Mouse (Mus musculus) megakaryocyte, embryonic 14.5 days (primary cell): ENCODE results near the gene Cdca7l. TPM values are rescaled to one million over a fixed set of nuclear protein-coding genes. Genes with fewer than 3 reads are reported as not detected.

Source experiments
- H3K27me3 ChIP-seq: replicated peaks from 2 replicates; pipeline ENCODE3; 2012; ENCODE audit warnings: inconsistent platforms
- H3K36me3 ChIP-seq: replicated peaks from 2 replicates; pipeline ENCODE3; 2012; ENCODE audit warnings: low read length, inconsistent platforms, mixed read lengths
- H3K4me1 ChIP-seq: 2 replicates; pipeline ENCODE4 v1.6.1; 2012; ENCODE audit warnings: inconsistent platforms
- H3K4me3 ChIP-seq: replicated peaks from 2 replicates; pipeline ENCODE3; 2012; ENCODE audit warnings: moderate library complexity, mild to moderate bottlenecking, inconsistent platforms
- H3K9me3 ChIP-seq: 2 replicates; pipeline ENCODE4 v1.6.1; 2012; ENCODE audit warnings: inconsistent platforms
- FLI1 ChIP-seq: IDR thresholded peaks from 2 replicates; pipeline ENCODE4 v1.6.1; 2012; ENCODE audit warnings: low read length, inconsistent platforms, mixed read lengths
- GATA1 ChIP-seq: IDR thresholded peaks from 3 replicates; pipeline ENCODE4 v1.6.1; 2012; ENCODE audit warnings: mixed read lengths, low read length, inconsistent platforms, borderline replicate concordance
- polyA plus RNA-seq: library from polyadenylated mRNA; stranded (reverse); fragments of >175 nt; gene quantifications from 2 replicates; pipeline ENCODE4 v1.2.3, GENCODE M21; 2012; ENCODE audit warnings: low replicate concordance; ENCODE audit not compliant: insufficient read depth

Gene Cdca7l
- polyA plus RNA-seq, 1 experiment = 4.1 TPM

DNA sequence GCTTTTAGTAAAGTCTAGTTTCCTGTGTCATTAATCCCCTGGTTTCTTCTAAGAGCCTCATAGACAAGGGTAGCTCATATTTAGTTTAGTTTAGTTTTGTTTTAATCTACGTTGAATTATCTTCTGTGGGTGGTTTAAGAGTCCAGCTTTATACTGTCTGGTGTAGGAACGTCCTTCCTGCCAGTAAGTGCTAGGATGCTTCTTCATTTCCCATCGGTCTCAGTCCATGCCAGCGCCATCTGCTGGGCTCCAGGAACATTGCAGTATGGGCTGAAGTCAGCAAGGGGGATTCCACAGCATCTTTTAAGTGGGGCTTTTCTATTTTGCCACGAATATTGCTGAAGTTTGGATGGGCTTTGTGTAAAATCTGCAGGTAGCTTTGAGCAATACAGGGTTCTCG lies 49.2 kb downstream of the Cdca7l start:
- H3K4me3 ChIP-seq = no peak overlapping the region
- TF ChIP-seq FLI1 = no peak
- TF ChIP-seq GATA1 = no peak
- no peaks in the 10 kb centered on the region for H3K27me3 ChIP-seq
- H3K36me3 ChIP-seq = peaks cover 22% of the 10 kb centered on the region
- no peaks in the 10 kb centered on the region for H3K9me3 ChIP-seq
- peaks cover 20% of the 10 kb centered on the region for H3K4me1 ChIP-seq

- Histone ChIP-seq H3K9me3 (no peaks in the 10 kb centered on the region), H3K4me3 (no peak overlapping the region), H3K27me3 (no peaks in the 10 kb centered on the region), H3K36me3 (peaks cover 3% of the 10 kb centered on the region), H3K4me1 (peaks cover 17% of the 10 kb centered on the region)
- TF ChIP-seq FLI1 = no peak
- no peak for TF ChIP-seq GATA1
Measured at GRCm38 (mm10) chr12:117857023-117857422, 52.9 kb downstream of the Cdca7l start.

- no peaks in the 10 kb centered on the region for H3K9me3 ChIP-seq
- peaks cover 12% of the 10 kb centered on the region for H3K4me1 ChIP-seq
- TF ChIP-seq FLI1 = no peak
- no peaks in the 10 kb centered on the region for H3K27me3 ChIP-seq
- no peak overlapping the region for H3K4me3 ChIP-seq
- H3K36me3 ChIP-seq = peaks cover 3% of the 10 kb centered on the region
Measured at GRCm38 (mm10) chr12:117857884-117858283, 53.8 kb downstream of the Cdca7l start.

DNA sequence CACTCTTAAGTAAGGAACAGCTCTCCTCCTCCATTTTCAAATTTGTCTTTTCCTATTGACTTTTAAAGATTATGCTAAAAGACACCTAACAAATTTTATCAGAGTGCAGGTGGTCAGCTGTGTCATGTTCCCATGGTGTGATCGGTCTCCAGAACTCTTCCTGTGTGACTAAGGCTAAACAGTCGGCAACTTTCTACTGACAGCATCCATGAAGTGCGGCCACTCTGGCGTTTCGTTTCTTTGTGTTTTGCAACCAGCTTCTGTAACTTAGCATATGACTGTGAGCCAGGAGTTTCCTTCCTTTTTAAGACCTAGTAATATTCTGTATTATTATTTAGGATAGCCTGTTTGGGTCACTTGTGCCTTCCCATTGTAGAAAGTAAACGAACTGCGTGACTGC lies 56.8 kb downstream of the Cdca7l start:
- Histone ChIP-seq H3K4me3 (no peak overlapping the region), H3K36me3 (peaks cover 14% of the 10 kb centered on the region), H3K27me3 (no peaks in the 10 kb centered on the region), H3K9me3 (no peaks in the 10 kb centered on the region), H3K4me1 (peaks cover 6% of the 10 kb centered on the region)
- TF ChIP-seq FLI1 (no peak), GATA1 (no peak)

GRCm38 (mm10) chr12:117861249-117861648 lies 57.2 kb downstream of the Cdca7l start:
- TF ChIP-seq GATA1 (no peak), FLI1 (no peak)
- H3K4me3 ChIP-seq = no peak overlapping the region
- H3K36me3 ChIP-seq = peaks cover 18% of the 10 kb centered on the region
- H3K4me1 ChIP-seq = peaks cover 7% of the 10 kb centered on the region
- H3K27me3 ChIP-seq = no peaks in the 10 kb centered on the region
- H3K9me3 ChIP-seq = no peaks in the 10 kb centered on the region

GRCm38 (mm10) chr12:117862655-117863054 lies 58.6 kb downstream of the Cdca7l start:
- Histone ChIP-seq H3K9me3 (no peaks in the 10 kb centered on the region), H3K4me3 (no peak overlapping the region), H3K4me1 (peaks cover 21% of the 10 kb centered on the region), H3K36me3 (peaks cover 30% of the 10 kb centered on the region), H3K27me3 (no peaks in the 10 kb centered on the region)
- TF ChIP-seq FLI1 (no peak), GATA1 (no peak)

GRCm38 (mm10) chr12:117867708-117868564 lies 63.8 kb downstream of the Cdca7l start:
- H3K4me1 ChIP-seq = peaks cover 33% of the 10 kb centered on the region
- peaks cover 69% of the 10 kb centered on the region for H3K36me3 ChIP-seq

GRCm38 (mm10) chr12:117872265-117872664 lies 68.2 kb downstream of the Cdca7l start:
- Histone ChIP-seq H3K4me3 (no peak overlapping the region), H3K36me3 (peaks cover 88% of the 10 kb centered on the region), H3K4me1 (peaks cover 20% of the 10 kb centered on the region), H3K9me3 (no peaks in the 10 kb centered on the region), H3K27me3 (no peaks in the 10 kb centered on the region)
- TF ChIP-seq FLI1 (no peak), GATA1 (no peak)

More at GRCm38 (mm10) chr12:117867708-117868564, 63.8 kb downstream of the Cdca7l start:
- Histone ChIP-seq H3K4me3 (no peak overlapping the region), H3K27me3 (no peaks in the 10 kb centered on the region), H3K9me3 (no peaks in the 10 kb centered on the region)
- TF ChIP-seq GATA1 (no peak), FLI1 (no peak)

DNA sequence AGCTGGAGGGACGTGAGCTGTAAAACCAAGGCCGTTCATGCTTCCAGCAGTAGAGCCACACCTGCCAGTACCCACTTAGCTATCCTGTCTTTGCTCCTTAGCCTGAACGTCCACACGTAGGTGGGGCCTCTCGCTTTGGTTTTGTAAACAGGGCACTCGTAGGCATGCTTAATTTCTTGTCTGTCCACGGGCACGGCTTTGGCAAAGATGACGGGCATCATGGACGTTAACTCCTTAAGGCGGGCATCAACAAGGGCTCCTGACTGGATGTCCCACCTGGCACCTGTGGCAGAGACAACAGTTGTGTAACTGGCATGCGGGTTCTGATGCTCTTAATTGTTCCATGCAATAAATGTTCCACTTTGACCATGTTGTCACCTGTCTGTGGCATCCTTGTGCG lies 74.3 kb downstream of the Cdca7l start:
- TF ChIP-seq GATA1 (no peak), FLI1 (no peak)
- Histone ChIP-seq H3K9me3 (no peaks in the 10 kb centered on the region), H3K4me3 (no peak overlapping the region), H3K4me1 (no peaks in the 10 kb centered on the region), H3K27me3 (no peaks in the 10 kb centered on the region), H3K36me3 (peaks cover 99% of the 10 kb centered on the region)

DNA sequence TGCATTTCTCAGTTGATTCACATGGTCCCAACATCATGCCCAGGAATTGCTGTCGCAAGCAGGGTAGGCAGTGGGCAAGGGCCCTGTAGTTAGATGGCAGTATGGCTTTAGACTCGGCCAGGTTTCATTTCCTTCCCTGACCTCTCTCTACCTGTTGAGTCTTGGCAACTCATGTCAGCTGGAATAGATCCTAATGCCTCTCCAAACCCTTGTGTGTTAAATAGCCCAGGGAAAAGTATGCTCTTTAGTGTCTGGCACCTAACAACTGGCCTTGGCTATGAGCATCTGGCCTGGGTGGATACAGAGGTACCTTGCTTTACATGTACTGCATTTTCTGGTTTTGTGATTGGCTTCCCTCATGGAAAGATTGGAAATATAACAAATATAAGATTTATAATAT lies 80.5 kb downstream of the Cdca7l start:
- Histone ChIP-seq H3K4me1 (no peaks in the 10 kb centered on the region), H3K36me3 (peaks cover 52% of the 10 kb centered on the region), H3K27me3 (no peaks in the 10 kb centered on the region), H3K4me3 (no peak overlapping the region), H3K9me3 (no peaks in the 10 kb centered on the region)
- no peak for TF ChIP-seq GATA1
- TF ChIP-seq FLI1 = no peak
